Mouse (Mus musculus) liver, postnatal 0 days (tissue): ENCODE measurements around the gene Ankrd13b. TPM values are rescaled to one million over a fixed set of nuclear protein-coding genes. Genes with fewer than 3 reads are reported as not detected.

ENCODE experiments used
- ATAC-seq: fragments of 200-750 bp; cut with Nextera tagmentation; 2 replicates; pipeline ENCODE4 v1.8.0; 2017; ENCODE audit warnings: mild to moderate bottlenecking, moderate library complexity
- DNase-seq: peaks from one replicate; pipeline ENCODE4 v3.0.0-alpha.2; 2016
- H3K27ac ChIP-seq: fragments of 300-500 bp; sonication (generic); 2 replicates; pipeline ENCODE4 v1.5.1; 2014; ENCODE audit warnings: antibody characterized with exemption, moderate library complexity, mild to moderate bottlenecking, low read depth
- H3K27me3 ChIP-seq: fragments of 300-500 bp; sonication (generic); 2 replicates; pipeline ENCODE4 v1.6.1; 2014; ENCODE audit warnings: low read length, control low read depth, mixed read lengths; ENCODE audit not compliant: insufficient read depth
- H3K36me3 ChIP-seq: fragments of 300-500 bp; sonication (generic); replicated peaks from 2 replicates; pipeline ENCODE4 v1.6.1; 2014; ENCODE audit warnings: mild to moderate bottlenecking, control low read depth, low read length, moderate library complexity, mixed read lengths; ENCODE audit not compliant: insufficient read depth
- H3K4me1 ChIP-seq: fragments of 300-500 bp; sonication (generic); 2 replicates; pipeline ENCODE4 v1.6.1; 2014; ENCODE audit warnings: antibody characterized with exemption, mild to moderate bottlenecking, control low read depth; ENCODE audit not compliant: insufficient read depth
- H3K4me2 ChIP-seq: fragments of 300-500 bp; sonication (generic); 2 replicates; pipeline ENCODE4 v1.6.1; 2014; ENCODE audit warnings: low read depth, mild to moderate bottlenecking, low read length, moderate library complexity, mixed read lengths
- H3K4me3 ChIP-seq: fragments of 300-500 bp; sonication (generic); 2 replicates; pipeline ENCODE4 v1.5.1; 2014; ENCODE audit warnings: low read depth, low read length
- H3K9ac ChIP-seq: fragments of 300-500 bp; sonication (generic); replicated peaks from 2 replicates; pipeline ENCODE4 v1.6.1; 2014; ENCODE audit warnings: mild to moderate bottlenecking, moderate library complexity
- H3K9me3 ChIP-seq: fragments of 300-500 bp; sonication (generic); 2 replicates; pipeline ENCODE4 v1.6.1; 2016; ENCODE audit warnings: mild to moderate bottlenecking, control low read depth, low read length, mixed read lengths
- CTCF ChIP-seq: sonication (generic); IDR thresholded peaks from 2 replicates; pipeline ENCODE4 v1.5.1; 2016; ENCODE audit warnings: antibody characterized with exemption, low read depth
- EP300 ChIP-seq: IDR thresholded peaks from 2 replicates; pipeline ENCODE4 v1.6.1; 2016; ENCODE audit warnings: antibody characterized with exemption, low read depth, mild to moderate bottlenecking
- WGBS: fragments of 180-500 bp; shearing (Covaris S2); extraction: QIAGEN DNeasy Blood & Tissue Kit; methylation state at CpG from one replicate; pipeline ENCODE4 v1.1.7; 2014; ENCODE audit not compliant: insufficient replicate concordance; 5-methylcytosine and 5-hydroxymethylcytosine counted together
- polyA plus RNA-seq: library from polyadenylated mRNA; unstranded; fragments of >200 nt; fragmentation: Nextera tagmentation; extraction: Ambion mirVana; gene quantifications from 2 replicates; pipeline ENCODE4 v1.2.1, GENCODE M21; 2015

Ankrd13b gene
- polyA plus RNA-seq, 1 experiment from 2014 or later = 0.53 TPM

- H3K4me3 ChIP-seq = no peak overlapping the region; the same call in 1 of the 2 replicates
- no peak overlapping the region for H3K27ac ChIP-seq
- H3K9me3 ChIP-seq = no peaks in the 10 kb centered on the region
- 72% methylated on average over 6 of the region's 6 CpGs for WGBS
- no peak overlapping the region; the same call in 1 of the 2 replicates for H3K4me2 ChIP-seq
- ATAC-seq (no peak), DNase-seq (no peak)
- H3K4me1 ChIP-seq = peaks cover 54% of the 10 kb centered on the region
- TF ChIP-seq CTCF (no peak), EP300 (no peak)
- H3K9ac ChIP-seq = no peak overlapping the region
- no peaks in the 10 kb centered on the region for H3K36me3 ChIP-seq
- H3K27me3 ChIP-seq = peaks cover 25% of the 10 kb centered on the region
These were observed 973 bp upstream of the Ankrd13b start for GRCm38 (mm10) chr11:77490451-77490850.

GRCm38 (mm10) chr11:77488771-77489581 is 502 bp downstream of the Ankrd13b start:
- Histone ChIP-seq H3K4me3 (peak overlapping the region; percentile 70), H3K27ac (no peak overlapping the region), H3K4me1 (peaks cover 40% of the 10 kb centered on the region), H3K36me3 (no peaks in the 10 kb centered on the region), H3K27me3 (peaks cover 25% of the 10 kb centered on the region), H3K9me3 (no peaks in the 10 kb centered on the region), H3K9ac (peak overlapping the region; percentile 65), H3K4me2 (peak overlapping the region; percentile 98)
- DNase-seq (no peak), ATAC-seq (no peak)
- TF ChIP-seq EP300 (no peak), CTCF (no peak)
- 7% methylated on average over 47 of the region's 55 CpGs for WGBS

- Histone ChIP-seq H3K4me3 (no peak overlapping the region), H3K4me2 (no peak overlapping the region), H3K36me3 (no peaks in the 10 kb centered on the region), H3K27ac (no peak overlapping the region), H3K4me1 (peaks cover 29% of the 10 kb centered on the region), H3K9me3 (no peaks in the 10 kb centered on the region), H3K27me3 (peaks cover 25% of the 10 kb centered on the region), H3K9ac (no peak overlapping the region)
- 69% methylated on average over 5 of the region's 5 CpGs for WGBS
- ATAC-seq = no peak
- no peak for TF ChIP-seq EP300
- TF ChIP-seq CTCF = no peak
- DNase-seq = no peak
These were observed 2.7 kb downstream of the Ankrd13b start for GRCm38 (mm10) chr11:77486798-77487197.

- DNase-seq = no peak
- no peak for TF ChIP-seq EP300
- TF ChIP-seq CTCF = no peak
- Histone ChIP-seq H3K36me3 (no peaks in the 10 kb centered on the region), H3K9ac (no peak overlapping the region), H3K4me3 (no peak overlapping the region), H3K4me2 (no peak overlapping the region), H3K9me3 (no peaks in the 10 kb centered on the region), H3K27me3 (peaks cover 13% of the 10 kb centered on the region; the same call in 1 of the 2 replicates), H3K4me1 (peaks cover 13% of the 10 kb centered on the region), H3K27ac (no peak overlapping the region)
- ATAC-seq = no peak
- 79% methylated on average over 6 of the region's 6 CpGs for WGBS
These were observed 4.2 kb downstream of the Ankrd13b start for GRCm38 (mm10) chr11:77485229-77485628.

GRCm38 (mm10) chr11:77483510-77484255 is 5.8 kb downstream of the Ankrd13b start:
- 43% methylated on average over 11 of the region's 11 CpGs for WGBS
- no peak for DNase-seq
- H3K9me3 ChIP-seq = no peaks in the 10 kb centered on the region

GRCm38 (mm10) chr11:77483043-77483442 is 6.4 kb downstream of the Ankrd13b start:
- no peak overlapping the region for H3K4me3 ChIP-seq
- 47% methylated on average over 3 of the region's 3 CpGs for WGBS
- H3K4me2 ChIP-seq = no peak overlapping the region
- ATAC-seq (no peak), DNase-seq (no peak)
- no peaks in the 10 kb centered on the region for H3K9me3 ChIP-seq
- H3K27me3 ChIP-seq = no peaks in the 10 kb centered on the region
- H3K27ac ChIP-seq = no peak overlapping the region
- TF ChIP-seq EP300 (no peak), CTCF (no peak)
- H3K4me1 ChIP-seq = no peaks in the 10 kb centered on the region
- no peaks in the 10 kb centered on the region for H3K36me3 ChIP-seq
- no peak overlapping the region for H3K9ac ChIP-seq

More at GRCm38 (mm10) chr11:77483510-77484255, 5.8 kb downstream of the Ankrd13b start:
- ATAC-seq = no peak
- TF ChIP-seq CTCF (no peak), EP300 (no peak)
- Histone ChIP-seq H3K27ac (no peak overlapping the region), H3K27me3 (peaks cover 2% of the 10 kb centered on the region; the same call in 1 of the 2 replicates), H3K4me1 (peaks cover under 1% of the 10 kb centered on the region; the same call in 1 of the 2 replicates), H3K4me2 (no peak overlapping the region), H3K36me3 (no peaks in the 10 kb centered on the region), H3K4me3 (no peak overlapping the region), H3K9ac (no peak overlapping the region)
